Mouse (Mus musculus) frontal cortex, postnatal 14 days (tissue): Measurements from ENCODE around the gene Crip3.
A peak's percentile ranks its signal among the peaks of the same experiment; 100 is the strongest.

Experiments
- DNase-seq, 2 experiments: peaks; one replicate each; pipeline ENCODE4 v3.0.0; 2022; ENCODE audit warnings: low spot score in 2 of 2

The Crip3 gene

GRCm38 (mm10) chr17:46428761-46429414 is at the start of gene Crip3:
Gene Crip3 (plus strand): TSS chr17:46428926.
- no peak for DNase-seq

- peak; percentile 93 to 95 for DNase-seq
Measured at GRCm38 (mm10) chr17:46383294-46384060, 45.2 kb upstream of the Crip3 start, which contains the start of gene Zfp318. Gene Zfp318 (plus strand): TSS chr17:46383731.

- peak in 1 of 2 experiments; percentile 31 for DNase-seq
Measured at GRCm38 (mm10) chr17:46384061-46384801, 44.5 kb upstream of the Crip3 start.

- no peak for DNase-seq
Measured at GRCm38 (mm10) chr17:46388200-46388599, 40.5 kb upstream of the Crip3 start.

- DNase-seq: no peak
Measured at GRCm38 (mm10) chr17:46393012-46393411, 35.7 kb upstream of the Crip3 start.

GRCm38 (mm10) chr17:46394631-46395030 is 34.1 kb upstream of the Crip3 start:
- DNase-seq: no peak

- DNase-seq: no peak
Measured at GRCm38 (mm10) chr17:46408478-46408877, 20.2 kb upstream of the Crip3 start.

- DNase-seq: no peak
Measured at GRCm38 (mm10) chr17:46418628-46419027, 10.1 kb upstream of the Crip3 start.

GRCm38 (mm10) chr17:46419717-46420116 is 9.0 kb upstream of the Crip3 start:
- no peak for DNase-seq

- DNase-seq: no peak
Measured at GRCm38 (mm10) chr17:46426496-46426895, 2.2 kb upstream of the Crip3 start.

- peak in 1 of 2 experiments; percentile 11 for DNase-seq
Measured at GRCm38 (mm10) chr17:46433627-46434026, 4.9 kb downstream of the Crip3 start.

- no peak for DNase-seq
Measured at GRCm38 (mm10) chr17:46436672-46437366, 8.1 kb downstream of the Crip3 start.

- no peak for DNase-seq
Measured at GRCm38 (mm10) chr17:46438298-46438873, 9.7 kb downstream of the Crip3 start, which contains the start of gene Slc22a7. Gene Slc22a7 (minus strand): TSS chr17:46438457.

- DNase-seq: no peak
Measured at GRCm38 (mm10) chr17:46439176-46439575, 10.4 kb downstream of the Crip3 start.

- DNase-seq: no peak
Measured at GRCm38 (mm10) chr17:46444839-46445579, 16.3 kb downstream of the Crip3 start.

- DNase-seq: no peak
Measured at GRCm38 (mm10) chr17:46446264-46446663, 17.5 kb downstream of the Crip3 start.

- DNase-seq: no peak
Measured at GRCm38 (mm10) chr17:46452683-46453082, 24.0 kb downstream of the Crip3 start.

GRCm38 (mm10) chr17:46453302-46453948 is 24.7 kb downstream of the Crip3 start:
- no peak for DNase-seq

GRCm38 (mm10) chr17:46453970-46454411 is 25.3 kb downstream of the Crip3 start:
- DNase-seq: no peak

- DNase-seq: no peak
Measured at GRCm38 (mm10) chr17:46454539-46454938, 25.8 kb downstream of the Crip3 start.
